Mouse (Mus musculus): Measurements from ENCODE around the gene Erv3. TPM values are rescaled to one million over a fixed set of nuclear protein-coding genes. Genes with fewer than 3 reads are reported as not detected.

The Erv3 gene
- polyA plus RNA-seq, 1 experiment from 2014 or later: not detected

GRCm38 (mm10) chr2:131807660-131808059 is 51.9 kb downstream of the Erv3 start:
- no peaks in the 10 kb centered on the region; the same call in 1 of the 2 replicates for H3K27me3 ChIP-seq (ENCODE audit: control insufficient read depth, insufficient read depth, low read depth, low read length)
- no peak overlapping the region for H3K4me3 ChIP-seq (ENCODE audit: low read depth, low read length)
- H3K4me2 ChIP-seq (ENCODE audit: low read depth, low read length): no peak overlapping the region
- H3K4me1 ChIP-seq (ENCODE audit: control insufficient read depth, low read depth, low read length): no peaks in the 10 kb centered on the region
- no peaks in the 10 kb centered on the region for H3K36me3 ChIP-seq (ENCODE audit: control insufficient read depth, insufficient read depth)
- no peak overlapping the region for H3K27ac ChIP-seq (ENCODE audit: low read length)
- WGBS (ENCODE audit: insufficient replicate concordance): 67% methylated on average over 11 of the region's 11 CpGs
- no peaks in the 10 kb centered on the region for H3K9me3 ChIP-seq (replicated peaks; ENCODE audit: control insufficient read depth, low read length)
- no peak overlapping the region for H3K9ac ChIP-seq (ENCODE audit: low read depth, low read length)
- no peak for ATAC-seq (ENCODE audit: low read depth)

- WGBS (ENCODE audit: insufficient replicate concordance): 52% methylated on average over 7 of the region's 7 CpGs
These were observed 52.7 kb downstream of the Erv3 start for GRCm38 (mm10) chr2:131806863-131807262.

GRCm38 (mm10) chr2:131805306-131805705 is 54.2 kb downstream of the Erv3 start:
- Histone ChIP-seq H3K4me1 (ENCODE audit: control insufficient read depth, low read depth, low read length) (no peaks in the 10 kb centered on the region), H3K27me3 (ENCODE audit: control insufficient read depth, insufficient read depth, low read depth, low read length) (no peaks in the 10 kb centered on the region), H3K9ac (ENCODE audit: low read depth, low read length) (no peak overlapping the region), H3K4me2 (ENCODE audit: low read depth, low read length) (no peak overlapping the region), H3K4me3 (ENCODE audit: low read depth, low read length) (no peak overlapping the region), H3K36me3 (ENCODE audit: control insufficient read depth, insufficient read depth) (no peaks in the 10 kb centered on the region), H3K27ac (ENCODE audit: low read length) (no peak overlapping the region), H3K9me3 (replicated peaks; ENCODE audit: control insufficient read depth, low read length) (no peaks in the 10 kb centered on the region)
- WGBS (ENCODE audit: insufficient replicate concordance): 54% methylated on average over 1 of the region's 1 CpGs
- no peak for ATAC-seq (ENCODE audit: low read depth)

More at GRCm38 (mm10) chr2:131806863-131807262, 52.7 kb downstream of the Erv3 start:
- no peak for ATAC-seq (ENCODE audit: low read depth)
- H3K4me2 ChIP-seq (ENCODE audit: low read depth, low read length): no peak overlapping the region
- no peak overlapping the region for H3K4me3 ChIP-seq (ENCODE audit: low read depth, low read length)
- no peaks in the 10 kb centered on the region for H3K27me3 ChIP-seq (ENCODE audit: control insufficient read depth, insufficient read depth, low read depth, low read length)
- no peaks in the 10 kb centered on the region for H3K9me3 ChIP-seq (replicated peaks; ENCODE audit: control insufficient read depth, low read length)
- no peaks in the 10 kb centered on the region for H3K4me1 ChIP-seq (ENCODE audit: control insufficient read depth, low read depth, low read length)
- no peak overlapping the region for H3K27ac ChIP-seq (ENCODE audit: low read length)
- H3K36me3 ChIP-seq (ENCODE audit: control insufficient read depth, insufficient read depth): no peaks in the 10 kb centered on the region
- H3K9ac ChIP-seq (ENCODE audit: low read depth, low read length): no peak overlapping the region

GRCm38 (mm10) chr2:131803801-131804200 is 55.7 kb downstream of the Erv3 start:
- Histone ChIP-seq H3K4me3 (ENCODE audit: low read depth, low read length) (no peak overlapping the region), H3K9ac (ENCODE audit: low read depth, low read length) (no peak overlapping the region), H3K4me2 (ENCODE audit: low read depth, low read length) (no peak overlapping the region), H3K4me1 (ENCODE audit: control insufficient read depth, low read depth, low read length) (no peaks in the 10 kb centered on the region), H3K27ac (ENCODE audit: low read length) (no peak overlapping the region), H3K27me3 (ENCODE audit: control insufficient read depth, insufficient read depth, low read depth, low read length) (no peaks in the 10 kb centered on the region), H3K9me3 (replicated peaks; ENCODE audit: control insufficient read depth, low read length) (no peaks in the 10 kb centered on the region), H3K36me3 (ENCODE audit: control insufficient read depth, insufficient read depth) (no peaks in the 10 kb centered on the region)
- 57% methylated on average over 3 of the region's 3 CpGs for WGBS (ENCODE audit: insufficient replicate concordance)
- no peak for ATAC-seq (ENCODE audit: low read depth)

Other genes starting within 250 kb of the Erv3 start
- 27.7 and 29.3 TPM in 2 replicates for gene Prnp, start 50.2 kb upstream of the Erv3 start, polyA plus RNA-seq (2015; fragmentation: Nextera tagmentation; extraction: Ambion mirVana)
- gene Prn, start 50.2 kb upstream of the Erv3 start, polyA plus RNA-seq (2015; fragmentation: Nextera tagmentation; extraction: Ambion mirVana): not detected in 2 replicates
- 0.25 and 0.54 TPM in 2 replicates for gene Prnd, start 91.1 kb upstream of the Erv3 start, polyA plus RNA-seq (2015; fragmentation: Nextera tagmentation; extraction: Ambion mirVana)
- 2.5 and 3.7 TPM in 2 replicates for gene Rassf2, start 170.5 kb upstream of the Erv3 start, polyA plus RNA-seq (2015; fragmentation: Nextera tagmentation; extraction: Ambion mirVana)

Measured in liver, embryonic 16.5 days (tissue).